Mouse (Mus musculus) midbrain, embryonic 11.5 days (tissue): ENCODE data around the gene Egfl6. TPM values are rescaled to one million over a fixed set of nuclear protein-coding genes. Genes with fewer than 3 reads are reported as not detected.

Experiments used
- ATAC-seq: fragments of 200-750 bp; cut with Nextera tagmentation; 2 replicates; pipeline ENCODE4 v1.8.0; 2017; ENCODE audit warnings: moderate TSS enrichment, moderate library complexity; ENCODE audit not compliant: low FRiP score
- DNase-seq: peaks from one replicate; pipeline ENCODE4 v3.0.0; 2015; ENCODE audit warnings: low spot score; ENCODE audit errors: missing footprints
- H3K27ac ChIP-seq: fragments of 300-500 bp; sonication (generic); 2 replicates; pipeline ENCODE4 v1.5.1; 2014; ENCODE audit warnings: low read depth, low read length
- H3K27me3 ChIP-seq: fragments of 300-500 bp; sonication (generic); 2 replicates; pipeline ENCODE4 v1.6.1; 2014; ENCODE audit warnings: mild to moderate bottlenecking, low read length, moderate library complexity, mixed read lengths; ENCODE audit not compliant: control insufficient read depth, insufficient read depth
- H3K36me3 ChIP-seq: fragments of 300-500 bp; sonication (generic); 2 replicates; pipeline ENCODE4 v1.6.1; 2014; ENCODE audit warnings: mild to moderate bottlenecking, low read length, moderate library complexity, mixed read lengths; ENCODE audit not compliant: control insufficient read depth, insufficient read depth
- H3K4me1 ChIP-seq: fragments of 300-500 bp; sonication (generic); 2 replicates; pipeline ENCODE4 v1.6.1; 2014; ENCODE audit warnings: low read length; ENCODE audit not compliant: control insufficient read depth, insufficient read depth
- H3K4me2 ChIP-seq: fragments of 300-500 bp; sonication (generic); 2 replicates; pipeline ENCODE4 v1.6.1; 2014; ENCODE audit warnings: mild to moderate bottlenecking, moderate library complexity
- H3K4me3 ChIP-seq: fragments of 300-500 bp; sonication (generic); 2 replicates; pipeline ENCODE4 v1.5.1; 2014; ENCODE audit warnings: low read depth, low read length
- H3K9ac ChIP-seq: fragments of 300-500 bp; sonication (generic); 2 replicates; pipeline ENCODE4 v1.6.1; 2014; ENCODE audit warnings: low read length
- H3K9me3 ChIP-seq: fragments of 300-500 bp; sonication (generic); 2 replicates; pipeline ENCODE4 v1.6.1; 2016; ENCODE audit warnings: low read length; ENCODE audit not compliant: control insufficient read depth
- WGBS: fragments of 180-500 bp; shearing (Covaris S2); extraction: QIAGEN DNeasy Blood & Tissue Kit; methylation state at CpG from one replicate; pipeline ENCODE4 v1.1.7; 2014; 5-methylcytosine and 5-hydroxymethylcytosine counted together
- polyA plus RNA-seq: library from polyadenylated mRNA; unstranded; fragments of >200 nt; fragmentation: Nextera tagmentation; extraction: Ambion mirVana; gene quantifications from 2 replicates; pipeline ENCODE4 v1.2.1, GENCODE M21; 2014

Egfl6 gene
- polyA plus RNA-seq: 4.3 and 5.6 TPM in 2 replicates

DNA sequence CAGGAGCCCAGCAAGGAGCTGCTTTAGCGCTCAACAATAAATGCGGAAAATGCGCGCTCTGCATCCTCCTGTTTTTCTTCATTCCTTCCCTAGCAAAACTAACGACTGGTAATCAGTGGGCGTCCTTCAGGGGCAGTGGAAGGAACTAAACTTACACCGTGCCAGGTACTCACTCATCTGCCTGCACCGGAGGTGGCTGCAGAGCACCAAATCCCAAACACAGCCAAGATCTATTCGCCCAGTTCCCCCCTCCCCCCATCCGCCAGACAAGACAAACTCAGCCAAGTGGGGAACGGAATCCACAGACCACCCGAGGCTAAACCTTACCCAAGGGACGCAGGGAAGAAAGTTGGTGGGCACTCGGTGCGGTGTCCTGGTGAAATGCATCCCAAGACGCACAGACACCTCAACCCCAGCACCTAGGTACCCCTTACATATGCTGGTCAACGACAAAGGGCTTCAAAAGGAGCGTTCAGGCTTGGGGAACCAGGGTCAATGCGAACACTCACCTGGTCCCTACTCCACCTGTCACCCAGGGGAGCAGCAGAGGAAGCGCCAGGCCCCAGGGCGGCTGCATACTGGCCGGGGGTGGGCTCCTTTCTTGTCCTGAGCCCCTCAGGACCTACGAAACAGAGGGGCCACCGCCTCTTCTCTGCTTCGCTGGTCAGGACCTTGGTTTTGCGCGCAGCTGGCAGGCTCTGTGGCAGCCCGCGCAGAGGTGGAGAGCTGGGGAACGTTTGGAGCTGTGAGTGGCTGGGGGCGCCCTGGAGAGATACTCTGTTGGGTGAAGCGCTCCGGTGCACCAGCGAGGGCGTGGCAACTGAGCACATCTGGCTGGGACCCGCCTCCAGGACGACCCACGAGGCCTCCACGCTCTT is at the start of gene Egfl6:
Gene Egfl6 (minus strand): TSS at position 774 of the 878 bp plus-strand sequence.
- no peaks in the 10 kb centered on the region for H3K9me3 ChIP-seq
- H3K27ac ChIP-seq: no peak within 1 kb of the TSS
- DNase-seq (peak; percentile 84), ATAC-seq (peak; percentile 71; the same call in 1 of the 2 replicates)
- 13% methylated on average over 36 of the region's 39 CpGs for WGBS
- H3K4me3 ChIP-seq: peak within 1 kb of the TSS; percentile 32
- no peaks in the 10 kb centered on the region for H3K36me3 ChIP-seq
- peak within 1 kb of the TSS; percentile 36; the same call in 1 of the 2 replicates for H3K9ac ChIP-seq
- H3K27me3 ChIP-seq: peaks cover 19% of the 10 kb centered on the region
- peak within 1 kb of the TSS; percentile 64 for H3K4me2 ChIP-seq
- H3K4me1 ChIP-seq: no peaks in the 10 kb centered on the region

DNA sequence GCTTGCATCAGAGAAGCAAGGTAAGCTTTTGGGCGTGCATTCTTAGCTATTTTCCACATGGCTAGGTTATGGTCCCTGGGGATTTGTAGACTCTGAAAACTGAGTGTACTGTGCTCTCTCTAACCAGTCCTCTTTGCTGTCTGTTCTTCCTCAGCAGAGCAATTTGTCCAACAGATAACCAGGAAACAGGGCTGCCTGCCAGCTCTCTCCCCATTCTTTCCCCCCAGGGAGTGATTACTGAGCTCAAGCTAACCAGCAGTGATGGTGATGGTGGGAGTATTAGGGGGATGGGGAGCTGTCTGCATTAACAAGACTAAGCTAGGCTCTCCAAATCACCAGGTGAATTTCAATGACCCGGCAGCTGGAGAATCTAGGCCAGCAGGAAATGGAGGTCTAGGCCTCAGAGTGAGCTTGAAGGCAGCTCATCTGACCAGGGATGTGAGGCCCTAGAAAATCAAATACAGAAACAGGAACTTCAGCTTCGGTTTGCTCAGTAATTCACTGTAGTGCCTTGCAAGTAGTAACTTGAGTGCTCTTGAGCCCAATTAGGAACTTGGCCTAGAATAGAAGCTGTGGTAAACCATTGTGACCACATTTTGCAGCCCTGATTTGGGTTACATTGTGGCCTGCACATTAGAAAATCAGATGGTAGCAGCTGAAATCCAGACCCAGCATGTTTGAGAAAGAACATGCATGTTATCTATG is 41.5 kb upstream of the Egfl6 start:
- Histone ChIP-seq H3K36me3 (no peaks in the 10 kb centered on the region), H3K4me2 (no peak overlapping the region), H3K9ac (no peak overlapping the region), H3K9me3 (no peaks in the 10 kb centered on the region), H3K4me1 (no peaks in the 10 kb centered on the region), H3K27ac (no peak overlapping the region), H3K27me3 (peaks cover 4% of the 10 kb centered on the region), H3K4me3 (no peak overlapping the region)
- no peak for DNase-seq
- 62% methylated on average over 3 of the region's 3 CpGs for WGBS
- ATAC-seq: no peak

DNA sequence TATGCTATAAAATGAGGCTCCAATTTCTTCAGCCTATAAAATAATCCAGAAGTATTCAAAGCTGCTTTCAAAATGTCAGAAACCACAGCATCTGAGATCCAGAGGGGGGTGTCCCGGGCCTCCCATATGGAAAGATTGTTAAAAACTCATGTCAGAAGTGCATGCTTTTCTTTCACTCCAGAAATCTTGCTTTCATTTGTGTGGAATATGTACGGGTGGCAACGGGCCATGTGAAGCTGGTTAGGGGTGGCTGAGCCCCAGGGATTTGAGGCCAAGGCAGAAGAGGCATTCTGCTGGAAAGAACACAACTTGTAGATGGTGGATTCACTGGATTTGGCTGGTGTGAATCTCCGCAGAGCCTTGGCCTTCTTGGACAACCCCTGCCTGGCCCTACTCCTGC is 40.7 kb upstream of the Egfl6 start:
- Histone ChIP-seq H3K9me3 (no peaks in the 10 kb centered on the region), H3K9ac (no peak overlapping the region), H3K27me3 (peaks cover 4% of the 10 kb centered on the region), H3K4me3 (no peak overlapping the region), H3K27ac (no peak overlapping the region), H3K4me2 (no peak overlapping the region), H3K36me3 (no peaks in the 10 kb centered on the region), H3K4me1 (no peaks in the 10 kb centered on the region)
- ATAC-seq (no peak), DNase-seq (no peak)
- WGBS: 83% methylated on average over 4 of the region's 4 CpGs

DNA sequence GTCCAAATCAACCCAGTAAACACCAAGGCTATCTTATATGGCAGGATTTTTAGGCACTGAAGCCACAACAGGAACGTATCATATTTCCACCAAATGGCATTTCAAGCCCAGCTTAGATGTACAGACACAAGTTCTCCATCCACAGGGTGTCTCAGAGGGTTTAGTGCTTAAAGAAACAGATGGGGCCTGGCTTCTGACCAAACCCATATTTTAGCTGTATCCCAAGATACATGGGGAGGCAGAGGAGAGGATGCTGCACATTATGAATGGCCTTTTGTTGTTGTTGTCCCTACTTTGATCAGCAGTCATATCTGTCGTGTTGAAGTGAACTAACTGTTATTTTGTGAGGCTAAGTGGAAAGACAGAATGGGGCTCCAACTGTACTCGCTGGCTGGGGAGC is 37.7 kb upstream of the Egfl6 start:
- Histone ChIP-seq H3K27ac (no peak overlapping the region), H3K4me3 (no peak overlapping the region), H3K27me3 (peaks cover 11% of the 10 kb centered on the region), H3K4me2 (no peak overlapping the region), H3K9ac (no peak overlapping the region), H3K36me3 (no peaks in the 10 kb centered on the region), H3K4me1 (no peaks in the 10 kb centered on the region), H3K9me3 (no peaks in the 10 kb centered on the region)
- DNase-seq (no peak), ATAC-seq (no peak)
- 79% methylated on average over 3 of the region's 3 CpGs for WGBS

DNA sequence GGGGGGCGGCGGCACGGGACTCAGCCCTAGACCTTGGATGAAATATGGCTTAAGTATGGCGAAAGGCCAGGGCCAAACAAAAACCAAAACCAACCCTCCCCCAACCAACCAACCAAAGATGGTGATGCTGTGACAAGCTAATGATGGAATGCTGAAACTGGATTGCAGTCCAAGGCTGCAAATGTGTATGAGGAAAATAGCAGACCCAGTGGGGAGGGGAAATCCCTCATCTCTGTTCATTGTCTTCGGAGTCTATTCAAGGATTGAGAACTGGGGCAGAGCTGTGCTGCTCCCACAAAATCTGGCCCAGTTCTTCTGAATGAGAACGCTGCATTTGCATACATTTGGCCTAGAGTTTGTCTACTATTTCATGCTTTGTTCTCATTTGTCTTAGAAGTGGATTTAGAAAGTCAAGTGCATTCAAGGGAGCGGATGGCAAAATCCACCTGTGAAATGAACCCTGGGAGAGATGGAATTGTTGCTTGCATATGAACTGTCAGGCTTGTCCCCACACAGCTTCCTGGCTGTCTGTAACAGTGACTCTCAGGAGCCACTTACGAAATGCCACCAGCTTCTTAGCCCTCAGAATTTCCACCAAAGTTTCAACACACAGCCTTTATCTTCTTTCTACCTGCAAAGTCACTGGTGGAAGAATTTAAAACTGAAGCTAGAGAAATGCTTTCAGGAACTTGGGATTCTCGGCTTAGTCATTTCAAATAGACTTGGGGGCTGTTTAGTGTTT is 36.2 kb upstream of the Egfl6 start:
- Histone ChIP-seq H3K4me2 (no peak overlapping the region), H3K36me3 (no peaks in the 10 kb centered on the region), H3K4me3 (no peak overlapping the region), H3K9me3 (no peaks in the 10 kb centered on the region), H3K4me1 (no peaks in the 10 kb centered on the region), H3K27me3 (peaks cover 7% of the 10 kb centered on the region; the same call in 1 of the 2 replicates), H3K9ac (no peak overlapping the region), H3K27ac (no peak overlapping the region)
- WGBS: 74% methylated on average over 9 of the region's 9 CpGs
- DNase-seq (no peak), ATAC-seq (no peak)

DNA sequence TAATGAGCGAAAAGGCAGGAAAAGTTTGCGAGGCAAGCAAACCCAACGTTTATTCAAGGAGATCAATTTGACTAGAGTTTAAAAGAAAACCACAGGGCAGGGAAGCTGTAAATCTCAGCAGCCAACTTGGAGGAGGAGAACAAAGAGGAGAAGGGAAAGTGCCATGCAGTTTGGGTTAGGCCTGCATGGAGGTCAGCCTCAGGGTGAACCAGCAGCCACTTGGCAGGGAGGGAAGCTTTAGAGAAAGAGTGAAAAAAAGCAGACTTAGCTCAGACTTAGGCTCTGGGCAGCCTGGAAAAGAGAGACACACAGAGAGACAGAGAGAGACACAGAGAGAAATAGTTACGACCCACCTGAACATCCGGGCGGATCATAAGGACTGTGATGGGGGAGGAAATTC is 35.4 kb upstream of the Egfl6 start:
- H3K9me3 ChIP-seq: no peaks in the 10 kb centered on the region
- WGBS: 74% methylated on average over 6 of the region's 6 CpGs
- ATAC-seq (no peak), DNase-seq (no peak)
- no peak overlapping the region for H3K9ac ChIP-seq
- no peaks in the 10 kb centered on the region for H3K4me1 ChIP-seq
- H3K27ac ChIP-seq: no peak overlapping the region
- H3K36me3 ChIP-seq: no peaks in the 10 kb centered on the region
- H3K27me3 ChIP-seq: peaks cover 7% of the 10 kb centered on the region; the same call in 1 of the 2 replicates
- no peak overlapping the region for H3K4me3 ChIP-seq
- no peak overlapping the region for H3K4me2 ChIP-seq

DNA sequence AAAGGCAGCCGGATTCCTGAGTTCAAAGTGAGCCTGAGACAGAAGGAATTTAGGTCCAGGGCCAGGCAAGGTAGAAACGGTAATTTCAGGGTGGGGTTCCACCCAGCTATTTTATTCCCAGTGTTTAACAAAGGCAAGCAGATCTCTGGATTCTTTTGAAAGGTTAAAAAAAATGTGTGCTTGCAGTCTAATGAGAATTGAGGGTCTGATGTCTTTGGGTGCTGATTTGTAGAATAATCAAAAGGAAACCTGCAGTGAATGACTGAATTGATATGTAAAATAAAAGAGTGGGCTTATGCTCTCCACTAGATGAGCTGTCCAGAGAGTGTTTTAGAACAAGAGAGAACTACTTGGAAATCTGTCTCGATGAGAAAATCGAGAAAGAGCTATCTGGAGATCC is 33.6 kb upstream of the Egfl6 start:
- H3K27ac ChIP-seq: no peak overlapping the region
- ATAC-seq: no peak
- no peaks in the 10 kb centered on the region for H3K9me3 ChIP-seq
- no peaks in the 10 kb centered on the region for H3K4me1 ChIP-seq
- H3K4me2 ChIP-seq: no peak overlapping the region
- no peak overlapping the region for H3K4me3 ChIP-seq
- no peak overlapping the region for H3K9ac ChIP-seq
- peaks cover 7% of the 10 kb centered on the region; the same call in 1 of the 2 replicates for H3K27me3 ChIP-seq
- no peak for DNase-seq
- H3K36me3 ChIP-seq: no peaks in the 10 kb centered on the region
- 80% methylated on average over 4 of the region's 4 CpGs for WGBS

DNA sequence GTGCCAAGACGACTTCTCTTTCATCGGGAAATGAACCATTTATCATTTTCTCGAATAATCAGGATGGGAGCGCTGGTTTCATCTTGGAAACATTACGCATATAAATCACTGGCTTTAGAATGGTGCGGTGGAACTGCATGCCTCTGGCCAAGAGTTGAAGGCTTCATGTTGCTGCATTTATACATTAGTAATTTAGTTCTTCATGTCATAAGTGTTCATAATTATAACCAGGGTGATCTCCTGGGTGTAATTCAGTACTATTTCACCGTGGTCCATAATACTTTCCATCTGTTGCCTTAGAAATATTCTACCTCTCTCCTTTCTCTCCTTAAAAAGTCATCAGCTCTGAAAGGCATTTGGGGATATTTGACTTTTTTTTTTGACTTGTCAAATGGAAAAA is 29.7 kb upstream of the Egfl6 start:
- Histone ChIP-seq H3K27me3 (peaks cover 3% of the 10 kb centered on the region; the same call in 1 of the 2 replicates), H3K4me3 (no peak overlapping the region), H3K9me3 (no peaks in the 10 kb centered on the region), H3K27ac (no peak overlapping the region), H3K36me3 (no peaks in the 10 kb centered on the region), H3K9ac (no peak overlapping the region), H3K4me1 (no peaks in the 10 kb centered on the region), H3K4me2 (no peak overlapping the region)
- WGBS: 92% methylated on average over 7 of the region's 7 CpGs
- DNase-seq (no peak), ATAC-seq (no peak)
